Mouse (Mus musculus): ENCODE results near the gene Ica1l. TPM values are rescaled to one million over a fixed set of nuclear protein-coding genes. Genes with fewer than 3 reads are reported as not detected.

Ica1l gene
- polyA plus RNA-seq, 1 experiment, result not detected

GRCm38 (mm10) chr1:60035044-60035443 lies 7.9 kb downstream of the Ica1l start:
- Histone ChIP-seq H3K27ac (ENCODE audit: insufficient read depth, low read depth, low read length) (no peak overlapping the region), H3K4me3 (ENCODE audit: insufficient read depth, low read depth, low read length) (no peak overlapping the region), H3K4me1 (ENCODE audit: control insufficient read depth, insufficient read depth, low read length) (no peaks in the 10 kb centered on the region)
- 92% methylated on average over 2 of the region's 2 CpGs for WGBS
- TF ChIP-seq POLR2A (IDR thresholded peaks at IDR 0.05; ENCODE audit: insufficient read depth, low read depth, low read length) (no peak), CTCF (IDR thresholded peaks at IDR 0.05; ENCODE audit: insufficient read depth, low read depth, low read length) (no peak)

- Histone ChIP-seq H3K4me1 (ENCODE audit: control insufficient read depth, insufficient read depth, low read length) (no peaks in the 10 kb centered on the region), H3K27ac (ENCODE audit: insufficient read depth, low read depth, low read length) (no peak overlapping the region), H3K4me3 (ENCODE audit: insufficient read depth, low read depth, low read length) (no peak overlapping the region)
- TF ChIP-seq POLR2A (IDR thresholded peaks at IDR 0.05; ENCODE audit: insufficient read depth, low read depth, low read length), result no peak
- no peak for TF ChIP-seq CTCF (IDR thresholded peaks at IDR 0.05; ENCODE audit: insufficient read depth, low read depth, low read length)
- WGBS, result 96% methylated on average over 1 of the region's 1 CpGs
Measured at GRCm38 (mm10) chr1:60017031-60017469, 25.9 kb downstream of the Ica1l start.

- 77% methylated on average over 5 of the region's 5 CpGs for WGBS
- Histone ChIP-seq H3K27ac (ENCODE audit: insufficient read depth, low read depth, low read length) (no peak overlapping the region), H3K4me3 (ENCODE audit: insufficient read depth, low read depth, low read length) (no peak overlapping the region), H3K4me1 (ENCODE audit: control insufficient read depth, insufficient read depth, low read length) (no peaks in the 10 kb centered on the region)
- TF ChIP-seq POLR2A (IDR thresholded peaks at IDR 0.05; ENCODE audit: insufficient read depth, low read depth, low read length) (no peak), CTCF (IDR thresholded peaks at IDR 0.05; ENCODE audit: insufficient read depth, low read depth, low read length) (no peak)
Measured at GRCm38 (mm10) chr1:60016136-60016611, 26.8 kb downstream of the Ica1l start.

GRCm38 (mm10) chr1:60015511-60015910 lies 27.5 kb downstream of the Ica1l start:
- Histone ChIP-seq H3K4me3 (ENCODE audit: insufficient read depth, low read depth, low read length) (no peak overlapping the region), H3K4me1 (ENCODE audit: control insufficient read depth, insufficient read depth, low read length) (no peaks in the 10 kb centered on the region), H3K27ac (ENCODE audit: insufficient read depth, low read depth, low read length) (no peak overlapping the region)
- WGBS, result 82% methylated on average over 6 of the region's 6 CpGs
- TF ChIP-seq CTCF (IDR thresholded peaks at IDR 0.05; ENCODE audit: insufficient read depth, low read depth, low read length) (no peak), POLR2A (IDR thresholded peaks at IDR 0.05; ENCODE audit: insufficient read depth, low read depth, low read length) (no peak)

GRCm38 (mm10) chr1:60013779-60014178 lies 29.2 kb downstream of the Ica1l start:
- Histone ChIP-seq H3K27ac (ENCODE audit: insufficient read depth, low read depth, low read length) (no peak overlapping the region), H3K4me3 (ENCODE audit: insufficient read depth, low read depth, low read length) (no peak overlapping the region), H3K4me1 (ENCODE audit: control insufficient read depth, insufficient read depth, low read length) (no peaks in the 10 kb centered on the region)
- no peak for TF ChIP-seq CTCF (IDR thresholded peaks at IDR 0.05; ENCODE audit: insufficient read depth, low read depth, low read length)
- TF ChIP-seq POLR2A (IDR thresholded peaks at IDR 0.05; ENCODE audit: insufficient read depth, low read depth, low read length), result no peak
- WGBS, result 93% methylated on average over 10 of the region's 10 CpGs

GRCm38 (mm10) chr1:60008743-60009142 lies 34.2 kb downstream of the Ica1l start:
- H3K4me3 ChIP-seq (ENCODE audit: insufficient read depth, low read depth, low read length), result no peak overlapping the region
- no peaks in the 10 kb centered on the region for H3K4me1 ChIP-seq (ENCODE audit: control insufficient read depth, insufficient read depth, low read length)
- WGBS, result 52% methylated on average over 2 of the region's 2 CpGs
- H3K27ac ChIP-seq (ENCODE audit: insufficient read depth, low read depth, low read length), result no peak overlapping the region
- TF ChIP-seq POLR2A (IDR thresholded peaks at IDR 0.05; ENCODE audit: insufficient read depth, low read depth, low read length), result no peak

GRCm38 (mm10) chr1:60007337-60007736 lies 35.6 kb downstream of the Ica1l start:
- Histone ChIP-seq H3K4me3 (ENCODE audit: insufficient read depth, low read depth, low read length) (no peak overlapping the region), H3K4me1 (ENCODE audit: control insufficient read depth, insufficient read depth, low read length) (no peaks in the 10 kb centered on the region), H3K27ac (ENCODE audit: insufficient read depth, low read depth, low read length) (no peak overlapping the region)
- WGBS, result 93% methylated on average over 10 of the region's 10 CpGs
- TF ChIP-seq CTCF (IDR thresholded peaks at IDR 0.05; ENCODE audit: insufficient read depth, low read depth, low read length), result no peak
- TF ChIP-seq POLR2A (IDR thresholded peaks at IDR 0.05; ENCODE audit: insufficient read depth, low read depth, low read length), result no peak

- Histone ChIP-seq H3K4me3 (ENCODE audit: insufficient read depth, low read depth, low read length) (no peak overlapping the region), H3K4me1 (ENCODE audit: control insufficient read depth, insufficient read depth, low read length) (no peaks in the 10 kb centered on the region), H3K27ac (ENCODE audit: insufficient read depth, low read depth, low read length) (no peak overlapping the region)
- TF ChIP-seq POLR2A (IDR thresholded peaks at IDR 0.05; ENCODE audit: insufficient read depth, low read depth, low read length), result no peak
- no peak for TF ChIP-seq CTCF (IDR thresholded peaks at IDR 0.05; ENCODE audit: insufficient read depth, low read depth, low read length)
- 75% methylated on average over 2 of the region's 2 CpGs for WGBS
Measured at GRCm38 (mm10) chr1:60000319-60000718, 42.7 kb downstream of the Ica1l start.

- WGBS, result 78% methylated on average over 5 of the region's 5 CpGs
- H3K4me3 ChIP-seq (ENCODE audit: insufficient read depth, low read depth, low read length), result no peak overlapping the region
- no peaks in the 10 kb centered on the region for H3K4me1 ChIP-seq (ENCODE audit: control insufficient read depth, insufficient read depth, low read length)
- no peak overlapping the region for H3K27ac ChIP-seq (ENCODE audit: insufficient read depth, low read depth, low read length)
- TF ChIP-seq POLR2A (IDR thresholded peaks at IDR 0.05; ENCODE audit: insufficient read depth, low read depth, low read length) (no peak), CTCF (IDR thresholded peaks at IDR 0.05; ENCODE audit: insufficient read depth, low read depth, low read length) (no peak)
Measured at GRCm38 (mm10) chr1:59997352-59997751, 45.6 kb downstream of the Ica1l start.

- Histone ChIP-seq H3K4me1 (ENCODE audit: control insufficient read depth, insufficient read depth, low read length) (no peaks in the 10 kb centered on the region), H3K27ac (ENCODE audit: insufficient read depth, low read depth, low read length) (no peak overlapping the region), H3K4me3 (ENCODE audit: insufficient read depth, low read depth, low read length) (no peak overlapping the region)
- WGBS, result 63% methylated on average over 3 of the region's 3 CpGs
- no peak for TF ChIP-seq POLR2A (IDR thresholded peaks at IDR 0.05; ENCODE audit: insufficient read depth, low read depth, low read length)
- TF ChIP-seq CTCF (IDR thresholded peaks at IDR 0.05; ENCODE audit: insufficient read depth, low read depth, low read length), result no peak
Measured at GRCm38 (mm10) chr1:59995646-59996045, 47.3 kb downstream of the Ica1l start.
